Mouse (Mus musculus): ENCODE results near the gene Pth1r.
A peak's percentile ranks its signal among the peaks of the same experiment; 100 is the strongest.

The Pth1r gene

GRCm38 (mm10) chr9:110750404-110751187 lies 3.7 kb upstream of the Pth1r start:
- no peak for DNase-seq (ENCODE audit: low read depth, low spot score)

- DNase-seq (ENCODE audit: low read depth, low spot score), result no peak
These were observed 1.5 kb upstream of the Pth1r start for GRCm38 (mm10) chr9:110748451-110748850.

- DNase-seq (ENCODE audit: low read depth, low spot score), result no peak
These were observed 707 bp downstream of the Pth1r start for GRCm38 (mm10) chr9:110746238-110746637.

DNA sequence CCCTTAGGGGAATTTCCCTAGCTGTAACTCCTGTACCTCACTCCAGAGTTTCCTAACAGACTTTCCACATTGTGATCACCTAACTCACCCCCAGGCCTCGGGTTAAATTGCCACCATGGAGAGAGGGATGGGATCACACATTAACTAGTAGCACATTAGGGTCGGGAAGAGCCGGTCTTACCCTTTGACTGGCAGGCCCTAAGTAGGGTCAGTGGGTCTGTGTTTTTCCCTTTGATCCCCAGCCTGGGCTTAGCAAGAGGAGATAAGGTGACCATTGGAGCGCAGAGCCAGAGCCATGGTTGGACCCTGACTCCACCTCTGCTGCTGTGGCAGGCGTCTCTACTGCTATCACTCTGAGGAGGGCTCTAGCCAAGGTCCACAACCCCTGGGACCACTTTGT lies 1.2 kb downstream of the Pth1r start:
- DNase-seq (ENCODE audit: low read depth, low spot score), result no peak

DNA sequence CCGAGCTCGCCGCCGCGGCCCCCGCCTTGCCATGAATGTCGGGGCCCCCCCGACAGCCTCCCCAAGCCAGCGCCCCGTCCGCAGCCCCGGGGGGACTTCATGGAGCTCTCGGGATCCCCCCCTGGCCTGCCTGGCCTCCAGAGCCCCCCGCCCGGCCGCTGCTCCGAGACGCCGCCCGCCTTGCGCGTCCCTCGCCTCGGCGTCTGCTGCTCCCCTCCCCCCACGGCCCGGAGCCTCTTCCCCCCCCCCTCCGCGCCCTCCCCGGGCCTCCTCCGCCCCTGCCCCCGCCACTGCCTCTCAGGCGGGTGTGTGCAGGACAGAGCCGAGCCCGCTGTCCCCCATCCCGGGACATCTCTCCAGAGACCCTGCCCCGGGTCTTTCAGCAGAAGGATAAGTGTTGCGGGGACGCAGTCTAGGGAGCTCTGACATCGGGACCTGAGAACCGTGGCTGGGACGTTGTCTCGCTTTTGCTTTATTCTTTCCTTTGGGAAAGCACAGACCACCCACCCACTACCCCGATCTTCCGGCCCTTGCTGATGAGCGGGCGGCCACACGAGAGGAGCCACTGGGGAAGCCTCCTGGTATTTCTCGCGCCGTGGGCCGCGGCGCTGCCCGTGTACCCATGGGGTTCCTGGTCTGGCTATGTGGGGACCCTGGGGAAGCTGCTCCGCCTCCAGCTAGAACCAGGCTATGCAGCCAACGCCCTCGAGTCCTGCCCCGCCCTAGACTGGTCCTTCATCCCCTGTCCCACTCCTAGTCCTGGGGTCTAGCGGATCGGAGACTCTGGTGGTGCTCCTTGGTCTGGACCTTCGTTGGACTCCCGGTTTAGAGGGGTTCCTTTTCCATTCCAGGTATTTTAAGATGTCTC lies 3.3 kb downstream of the Pth1r start:
- DNase-seq (ENCODE audit: low read depth, low spot score), result no peak

DNA sequence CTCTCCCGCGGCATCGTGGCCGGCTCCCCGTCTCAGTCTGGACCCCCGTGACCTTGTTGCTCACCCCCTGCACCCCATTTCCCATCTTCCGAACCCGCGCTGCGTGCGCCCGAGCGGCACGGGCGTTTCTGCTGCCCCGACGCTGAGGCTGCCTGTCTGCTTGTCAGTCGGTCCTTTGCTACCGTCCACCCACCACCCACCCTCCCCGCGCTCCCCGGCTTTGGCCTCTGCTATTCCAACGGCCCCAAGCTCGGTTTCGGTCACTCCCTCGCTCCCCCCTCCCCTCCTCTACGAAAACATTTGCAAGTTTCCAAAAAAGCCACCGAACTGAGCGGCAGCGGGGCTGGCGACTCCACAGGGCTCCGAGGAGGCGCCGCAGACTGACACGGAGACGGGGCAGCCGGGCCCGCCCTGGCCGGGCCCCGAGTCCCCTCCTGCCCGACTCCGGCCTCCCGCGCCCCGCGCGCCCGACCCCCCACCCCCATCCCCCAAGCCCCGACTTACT lies 3.9 kb downstream of the Pth1r start:
- DNase-seq (ENCODE audit: low read depth, low spot score), result peak; percentile 19

DNA sequence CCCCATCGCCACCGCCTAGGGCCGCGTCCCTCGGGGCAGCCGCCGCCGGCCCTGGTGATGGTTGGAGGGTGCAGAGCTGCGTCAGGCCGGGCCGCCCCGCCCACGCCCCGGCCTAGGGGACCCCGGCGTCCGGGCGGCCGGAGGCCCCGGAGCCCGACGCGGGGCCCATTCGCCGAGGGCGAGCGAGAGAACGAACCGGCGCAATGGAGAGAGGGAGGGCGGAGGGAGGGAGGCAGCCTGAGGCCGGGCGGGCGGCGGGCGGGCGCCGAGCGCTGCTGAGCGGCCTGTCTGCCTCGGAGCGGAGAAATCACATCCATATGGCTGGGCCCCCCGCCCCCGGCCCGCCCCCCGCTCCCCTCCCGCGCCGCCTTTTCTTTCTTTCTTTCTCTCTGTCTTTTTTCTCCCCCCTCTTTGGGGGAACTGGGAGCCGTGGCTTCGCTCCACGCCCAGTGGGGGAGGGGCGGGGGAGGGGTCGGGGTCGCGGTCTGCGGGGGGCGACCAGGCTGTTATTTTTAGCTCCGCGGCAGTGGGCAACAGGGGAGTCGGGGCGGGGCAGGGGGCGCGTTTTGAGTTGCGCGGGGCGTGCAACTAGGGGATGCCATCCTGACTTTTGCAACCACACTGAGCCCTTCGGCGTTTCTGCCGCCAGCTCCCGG lies 4.5 kb downstream of the Pth1r start:
- peak; percentile 17 for DNase-seq (ENCODE audit: low read depth, low spot score)

GRCm38 (mm10) chr9:110741711-110742294 lies 5.1 kb downstream of the Pth1r start, which contains the start of gene Myl3:
Gene Myl3 (plus strand): TSS chr9:110741861.
- no peak for DNase-seq (ENCODE audit: low read depth, low spot score)

DNA sequence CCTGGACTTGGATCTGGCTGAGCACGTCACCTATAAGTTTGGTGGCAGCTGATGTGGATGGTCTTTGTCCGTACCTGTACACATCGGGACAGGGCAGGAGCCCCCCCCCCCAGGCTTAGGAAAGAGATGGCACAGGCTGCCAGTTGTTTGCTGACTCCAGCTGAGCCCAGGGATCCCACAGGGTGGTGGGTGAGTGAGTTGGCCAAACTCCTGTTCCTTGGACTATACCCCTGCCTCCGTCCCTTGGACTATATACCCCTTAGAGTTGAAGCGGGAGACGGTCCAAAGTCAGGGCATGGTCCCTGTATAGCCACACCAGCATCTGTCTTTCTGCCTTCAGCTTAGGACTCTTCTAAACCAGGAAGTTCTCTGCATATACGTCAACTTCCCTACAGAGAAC lies 7.0 kb downstream of the Pth1r start:
- DNase-seq (ENCODE audit: low read depth, low spot score), result no peak

DNA sequence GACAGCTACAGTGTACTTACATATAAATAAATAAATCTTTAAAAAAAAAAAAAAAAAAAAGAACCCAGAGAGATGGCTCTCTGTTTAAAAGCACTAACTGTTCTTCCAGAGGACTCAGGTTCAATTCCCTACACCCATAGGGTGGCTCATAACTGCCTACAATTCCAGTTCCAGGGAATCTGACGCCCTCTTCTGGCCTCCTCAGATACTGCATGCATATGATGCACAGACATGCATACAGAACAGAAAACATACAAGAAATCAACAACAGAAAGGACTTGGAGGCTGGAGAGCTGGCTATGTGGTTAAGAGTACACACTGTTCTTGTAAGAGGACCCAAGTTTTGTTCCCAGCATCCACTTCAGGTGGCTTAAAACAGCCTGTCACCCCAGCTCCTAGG lies 8.9 kb downstream of the Pth1r start:
- DNase-seq (ENCODE audit: low read depth, low spot score), result no peak

- no peak for DNase-seq (ENCODE audit: low read depth, low spot score)
These were observed 10.6 kb downstream of the Pth1r start for GRCm38 (mm10) chr9:110736362-110736761.

DNA sequence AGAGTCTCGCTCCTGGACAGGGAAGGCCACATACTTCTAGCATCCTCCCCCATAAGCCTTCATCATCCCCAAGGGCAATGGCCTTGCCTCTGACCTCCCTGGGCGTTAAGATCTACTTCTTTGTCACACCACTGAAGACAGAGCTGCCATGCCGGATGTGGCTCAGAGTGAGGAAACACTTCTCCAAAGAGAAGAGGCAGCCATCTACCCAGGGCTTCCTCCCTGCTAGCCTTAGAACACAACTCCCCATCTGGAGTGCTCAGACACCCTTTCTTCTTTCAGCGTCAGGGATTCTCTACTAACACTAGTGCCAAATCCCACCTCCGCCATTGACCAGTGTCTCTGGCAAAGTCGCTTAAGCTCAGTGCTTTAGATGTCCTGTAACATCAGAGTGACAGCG lies 12.8 kb downstream of the Pth1r start:
- DNase-seq (ENCODE audit: low read depth, low spot score), result peak; percentile 33

- DNase-seq (ENCODE audit: low read depth, low spot score), result no peak
These were observed 13.8 kb downstream of the Pth1r start for GRCm38 (mm10) chr9:110733102-110733501.

DNA sequence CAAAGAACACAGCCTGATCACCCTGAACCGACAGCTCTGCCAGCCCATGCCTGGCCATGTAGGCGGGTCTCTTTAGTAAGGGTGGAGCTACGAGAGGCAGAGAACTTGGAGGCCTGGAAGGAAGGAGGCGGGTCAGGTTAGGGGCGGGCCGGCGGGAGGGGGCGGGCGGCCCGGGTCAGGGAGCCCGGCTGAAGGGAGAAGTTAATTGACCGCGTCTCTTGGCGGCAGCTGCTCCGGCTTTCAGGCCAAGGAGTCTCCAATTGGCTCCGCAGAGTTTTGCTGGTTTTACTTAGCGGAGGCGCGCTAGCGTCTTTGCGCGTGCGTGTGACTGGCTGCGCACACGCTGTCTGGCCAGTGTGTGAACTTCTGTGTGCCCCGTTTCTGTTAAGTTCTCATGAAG lies 14.3 kb downstream of the Pth1r start:
- DNase-seq (ENCODE audit: low read depth, low spot score), result peak; percentile 73

DNA sequence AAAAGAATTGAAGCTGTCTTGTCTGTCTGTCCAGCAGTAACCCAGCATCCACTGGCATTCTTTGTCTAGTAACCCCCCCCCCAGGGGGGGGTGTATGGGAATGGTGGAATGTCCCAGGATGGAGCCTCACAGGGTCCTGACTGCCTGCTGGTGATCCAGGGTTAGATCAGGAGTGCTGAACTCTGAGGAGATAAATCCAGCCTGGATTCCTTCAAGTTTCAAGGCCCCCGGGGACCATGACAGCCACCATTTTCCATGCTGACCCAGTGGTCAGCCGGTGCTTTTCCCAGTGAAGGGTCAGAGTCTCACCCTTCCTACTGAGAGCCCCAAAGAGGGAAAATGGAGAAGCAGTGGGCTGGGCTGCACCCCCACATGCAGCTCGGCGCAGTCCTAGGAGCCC lies 15.1 kb downstream of the Pth1r start:
- no peak for DNase-seq (ENCODE audit: low read depth, low spot score)

DNA sequence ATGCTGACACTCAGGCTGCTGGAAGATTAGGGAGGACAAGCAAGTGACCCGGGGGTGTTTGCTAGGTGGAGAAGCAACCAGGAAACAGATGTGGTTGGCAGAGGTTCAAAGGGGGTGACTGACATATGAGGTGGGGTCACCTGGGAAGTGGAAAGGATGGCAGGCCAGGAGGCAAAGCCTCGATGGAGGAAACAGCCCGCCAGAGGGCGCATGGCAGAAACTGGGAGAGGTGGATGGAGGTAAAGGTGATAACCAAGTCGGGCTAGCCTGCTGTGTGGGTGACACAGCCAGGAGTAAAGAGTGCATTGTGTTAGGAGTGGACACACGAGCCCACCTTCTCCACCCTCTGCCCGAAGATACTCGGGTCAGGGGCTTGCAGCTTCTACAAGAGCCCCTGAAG lies 17.1 kb downstream of the Pth1r start:
- DNase-seq (ENCODE audit: low read depth, low spot score), result peak; percentile 58

DNA sequence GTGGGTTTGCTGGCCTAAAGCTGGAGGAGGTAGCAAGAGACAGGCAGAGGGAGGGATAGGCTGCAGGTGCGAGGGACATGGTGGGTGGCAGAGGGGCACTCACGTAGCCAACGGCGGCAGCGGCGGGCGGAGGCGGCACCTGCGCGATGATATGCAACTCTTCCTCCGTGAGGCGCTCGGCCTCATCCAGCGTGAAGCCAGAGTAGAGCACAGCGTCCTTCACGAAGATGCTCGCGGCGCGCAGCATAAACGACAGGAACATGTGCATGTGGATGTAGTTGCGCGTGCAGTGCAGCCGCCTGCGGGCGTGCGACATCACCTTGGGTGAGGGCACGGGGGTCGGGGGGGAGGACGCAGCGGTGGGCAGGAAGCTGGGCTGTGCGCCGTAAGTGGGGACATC lies 20.1 kb downstream of the Pth1r start:
- DNase-seq (ENCODE audit: low read depth, low spot score), result no peak

DNA sequence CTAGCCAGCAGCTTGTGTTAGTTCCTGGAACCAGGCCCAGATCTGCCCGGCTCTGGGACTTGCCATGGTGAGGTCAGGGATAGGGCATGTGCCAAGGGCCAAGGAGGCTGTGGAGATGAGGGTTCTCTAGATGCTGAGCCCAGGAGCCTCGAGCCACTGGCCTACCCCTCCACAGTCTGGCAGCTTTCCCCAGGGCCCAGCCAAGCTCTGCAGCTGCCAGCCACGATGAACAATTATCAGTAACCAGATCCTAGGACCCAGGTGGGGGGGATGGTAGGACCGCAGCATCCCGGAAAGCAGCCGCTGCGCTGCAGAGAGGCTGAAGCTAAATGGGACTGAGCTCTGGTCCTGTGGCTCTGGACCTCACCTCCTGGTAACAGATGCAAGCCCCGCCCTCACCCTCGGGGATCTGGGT lies 21.2 kb downstream of the Pth1r start:
- DNase-seq (ENCODE audit: low read depth, low spot score), result no peak

DNA sequence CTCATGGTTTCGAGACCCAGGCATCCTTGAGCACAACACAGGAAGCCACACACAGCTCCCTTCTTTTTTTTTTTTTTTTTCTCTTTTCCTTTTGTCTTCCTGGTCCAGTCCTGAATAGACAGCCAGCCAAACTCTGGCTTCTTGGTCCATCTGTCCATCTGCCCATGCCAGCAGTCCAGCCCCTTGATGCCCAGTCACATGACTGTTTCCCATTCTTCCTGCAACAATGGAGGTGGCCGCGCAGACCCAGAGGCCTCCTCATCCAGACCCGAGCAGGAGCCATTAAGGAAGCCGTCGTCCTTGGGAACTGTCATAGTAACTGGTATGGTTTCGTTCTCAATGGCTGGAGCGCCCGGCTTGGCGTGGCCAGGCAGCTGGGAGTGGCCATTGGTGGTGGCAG lies 24.9 kb downstream of the Pth1r start:
- DNase-seq (ENCODE audit: low read depth, low spot score), result no peak

- no peak for DNase-seq (ENCODE audit: low read depth, low spot score)
These were observed 27.0 kb downstream of the Pth1r start for GRCm38 (mm10) chr9:110719977-110720376.

GRCm38 (mm10) chr9:110718810-110719209 lies 28.1 kb downstream of the Pth1r start:
- DNase-seq (ENCODE audit: low read depth, low spot score), result no peak

GRCm38 (mm10) chr9:110718071-110718470 lies 28.9 kb downstream of the Pth1r start:
- DNase-seq (ENCODE audit: low read depth, low spot score), result no peak
